Mouse (Mus musculus) limb, embryonic 12.5 days (tissue): ENCODE results near the gene Aco2. TPM values are rescaled to one million over a fixed set of nuclear protein-coding genes. Genes with fewer than 3 reads are reported as not detected.
A peak's percentile ranks its signal among the peaks of the same experiment; 100 is the strongest.

ENCODE experiments used
- ATAC-seq: fragments of 200-750 bp; cut with Nextera tagmentation; 2 replicates; pipeline ENCODE4 v1.8.0; 2017; ENCODE audit warnings: low read depth, moderate TSS enrichment; ENCODE audit not compliant: insufficient number of reproducible peaks, insufficient read depth, low FRiP score, low TSS enrichment
- H3K27ac ChIP-seq: fragments of 300-500 bp; sonication (generic); 2 replicates; pipeline ENCODE4 v1.5.1; 2016; ENCODE audit warnings: mild to moderate bottlenecking, moderate library complexity
- H3K27me3 ChIP-seq: fragments of 300-500 bp; sonication (generic); 2 replicates; pipeline ENCODE4 v1.6.1; 2016; ENCODE audit warnings: mild to moderate bottlenecking, moderate library complexity
- H3K36me3 ChIP-seq: fragments of 300-500 bp; sonication (generic); 2 replicates; pipeline ENCODE4 v1.6.1; 2016; ENCODE audit warnings: mild to moderate bottlenecking, moderate library complexity
- H3K4me1 ChIP-seq: fragments of 300-500 bp; sonication (generic); replicated peaks from 2 replicates; pipeline ENCODE4 v1.6.1; 2016
- H3K4me2 ChIP-seq: fragments of 300-500 bp; sonication (generic); 2 replicates; pipeline ENCODE4 v1.6.1; 2016; ENCODE audit warnings: mild to moderate bottlenecking, moderate library complexity
- H3K4me3 ChIP-seq: fragments of 300-500 bp; sonication (generic); replicated peaks from 2 replicates; pipeline ENCODE4 v1.5.1; 2016; ENCODE audit warnings: mild to moderate bottlenecking
- H3K9ac ChIP-seq: fragments of 300-500 bp; sonication (generic); replicated peaks from 2 replicates; pipeline ENCODE4 v1.6.1; 2016; ENCODE audit warnings: mild to moderate bottlenecking, moderate library complexity
- H3K9me3 ChIP-seq: fragments of 300-500 bp; sonication (generic); 2 replicates; pipeline ENCODE4 v1.6.1; 2016; ENCODE audit warnings: mild to moderate bottlenecking, moderate library complexity
- WGBS: fragments of 180-500 bp; shearing (Covaris S2); methylation state at CpG from one replicate; pipeline ENCODE4 v1.1.7; 2016; 5-methylcytosine and 5-hydroxymethylcytosine counted together
- polyA plus RNA-seq: library from polyadenylated mRNA; unstranded; fragments of >200 nt; fragmentation: Nextera tagmentation; extraction: Ambion mirVana; gene quantifications from 2 replicates; pipeline ENCODE4 v1.2.1, GENCODE M21; 2016

The Aco2 gene
- polyA plus RNA-seq, 1 experiment from 2014 or later, result 139 TPM

DNA sequence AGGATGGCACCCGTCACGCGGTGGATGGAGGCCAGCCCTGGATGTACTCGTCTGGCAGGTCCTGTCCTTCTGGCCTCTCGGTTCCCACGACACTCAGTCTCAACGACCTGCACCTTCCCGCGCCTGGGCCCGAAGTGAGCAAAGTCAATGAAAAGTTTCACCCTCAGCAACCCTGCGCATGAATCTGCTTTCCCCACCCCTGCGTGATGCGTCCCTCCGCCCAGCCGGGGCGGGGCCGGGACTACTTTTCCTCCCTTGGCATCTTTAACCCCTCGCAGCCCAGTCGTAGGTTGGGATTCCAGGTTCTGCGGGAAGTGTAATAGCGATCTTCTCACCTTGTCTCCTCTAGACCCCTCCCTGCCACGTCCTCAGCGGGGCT is 14.0 kb upstream of the Aco2 start:
- ATAC-seq, result peak; percentile 39; the same call in 1 of the 2 replicates
- peak overlapping the region; percentile 97 for H3K4me2 ChIP-seq
- H3K9ac ChIP-seq, result peak overlapping the region; percentile 90
- peak overlapping the region; percentile 87 for H3K4me3 ChIP-seq
- H3K9me3 ChIP-seq, result no peaks in the 10 kb centered on the region
- under 1% methylated on average over 23 of the region's 23 CpGs for WGBS
- no peaks in the 10 kb centered on the region for H3K27me3 ChIP-seq
- H3K4me1 ChIP-seq, result peaks cover 9% of the 10 kb centered on the region
- H3K36me3 ChIP-seq, result peaks cover 16% of the 10 kb centered on the region
- peak overlapping the region; percentile 93 for H3K27ac ChIP-seq

- Histone ChIP-seq H3K4me3 (peak within 1 kb of the TSS; percentile 87), H3K9ac (peak within 1 kb of the TSS; percentile 90), H3K4me1 (peaks cover 9% of the 10 kb centered on the region), H3K27ac (peak within 1 kb of the TSS; percentile 93), H3K27me3 (no peaks in the 10 kb centered on the region), H3K9me3 (no peaks in the 10 kb centered on the region), H3K36me3 (peaks cover 10% of the 10 kb centered on the region), H3K4me2 (peak within 1 kb of the TSS; percentile 97)
- under 1% methylated on average over 44 of the region's 44 CpGs for WGBS
- ATAC-seq, result no peak
Observed at GRCm38 (mm10) chr15:81858517-81859329, 13.4 kb upstream of the Aco2 start, which contains the start of gene Tob2. TSS of gene Tob2 (minus strand) at chr15:81858796.

DNA sequence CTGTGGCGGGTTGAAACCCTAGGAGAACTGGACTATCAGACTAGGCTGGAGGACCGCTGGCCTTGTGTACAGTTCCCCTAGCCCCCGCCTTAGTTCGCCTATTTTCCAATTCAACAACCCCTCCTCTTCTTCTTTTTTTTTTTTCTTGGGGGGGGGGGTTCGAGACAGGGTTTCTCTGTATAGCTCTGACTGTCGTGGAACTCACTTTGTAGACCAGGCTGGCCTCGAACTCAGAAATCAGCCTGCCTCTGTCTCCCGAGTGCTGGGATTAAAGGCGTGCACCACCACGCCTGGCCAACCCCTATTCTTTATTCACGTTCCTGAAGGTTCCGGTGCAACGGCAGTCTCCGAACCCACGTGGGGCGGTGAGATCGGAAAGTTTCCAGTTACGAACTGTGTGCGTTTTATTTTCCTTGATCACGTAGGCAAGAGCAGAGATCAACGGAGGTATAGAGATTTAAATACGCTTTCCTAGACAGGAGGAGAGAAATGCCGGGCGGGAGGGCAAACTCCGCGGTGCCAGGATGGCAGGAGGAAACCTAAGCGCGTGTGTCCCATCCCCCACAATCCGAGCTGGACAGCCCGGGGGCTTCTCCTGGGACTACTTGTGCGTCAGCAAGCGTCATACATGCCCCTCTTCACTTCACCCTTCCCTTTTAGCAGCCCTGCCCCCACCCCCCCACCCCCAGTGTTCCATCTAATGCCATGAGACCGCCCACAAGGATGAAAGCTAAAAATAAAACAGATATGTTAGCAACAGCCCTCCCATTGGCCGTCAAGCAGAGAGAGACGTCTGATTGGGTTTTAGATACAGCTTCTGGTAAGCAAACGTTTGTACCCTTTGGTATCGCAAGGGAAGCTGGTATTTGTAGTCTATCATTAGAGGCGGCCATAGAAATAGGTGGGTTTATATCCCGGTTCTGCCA is 12.5 kb upstream of the Aco2 start:
- Histone ChIP-seq H3K9me3 (no peaks in the 10 kb centered on the region), H3K9ac (peak overlapping the region; percentile 90), H3K27ac (peak overlapping the region; percentile 93), H3K4me3 (peak overlapping the region; percentile 87), H3K4me2 (peak overlapping the region; percentile 97), H3K36me3 (peaks cover 7% of the 10 kb centered on the region), H3K27me3 (no peaks in the 10 kb centered on the region), H3K4me1 (peaks cover 9% of the 10 kb centered on the region)
- WGBS, result 1% methylated on average over 39 of the region's 39 CpGs
- peak; percentile 70 for ATAC-seq

- Histone ChIP-seq H3K9ac (no peak overlapping the region), H3K27me3 (no peaks in the 10 kb centered on the region), H3K4me3 (no peak overlapping the region), H3K36me3 (peaks cover 17% of the 10 kb centered on the region), H3K9me3 (no peaks in the 10 kb centered on the region), H3K4me1 (peaks cover 6% of the 10 kb centered on the region; the same call in 1 of the 2 replicates), H3K27ac (peak overlapping the region; percentile 24), H3K4me2 (peak overlapping the region; percentile 97)
- no peak for ATAC-seq
- WGBS, result 43% methylated on average over 8 of the region's 8 CpGs
Observed at GRCm38 (mm10) chr15:81860471-81861135, 11.5 kb upstream of the Aco2 start.

DNA sequence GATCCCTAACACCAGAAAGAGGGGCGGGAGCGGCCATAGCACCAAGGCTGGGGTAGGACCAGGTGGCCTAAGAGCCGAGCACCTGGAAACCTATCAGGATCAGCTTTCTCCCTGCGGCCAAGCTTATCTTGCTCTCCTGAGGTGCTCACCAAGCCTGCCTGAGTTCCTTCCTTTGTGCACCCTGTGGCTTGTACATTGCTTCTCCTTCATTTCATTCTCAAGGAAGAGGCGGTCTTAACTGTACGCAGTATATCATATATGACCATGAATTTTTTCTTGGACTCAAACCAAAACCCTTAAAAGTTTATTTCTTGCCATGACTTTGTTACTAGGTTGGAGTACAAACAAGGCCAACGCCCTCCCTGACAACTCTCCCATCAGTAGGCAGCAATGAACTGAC is 7.9 kb upstream of the Aco2 start:
- 90% methylated on average over 7 of the region's 7 CpGs for WGBS
- H3K36me3 ChIP-seq, result peaks cover 53% of the 10 kb centered on the region

DNA sequence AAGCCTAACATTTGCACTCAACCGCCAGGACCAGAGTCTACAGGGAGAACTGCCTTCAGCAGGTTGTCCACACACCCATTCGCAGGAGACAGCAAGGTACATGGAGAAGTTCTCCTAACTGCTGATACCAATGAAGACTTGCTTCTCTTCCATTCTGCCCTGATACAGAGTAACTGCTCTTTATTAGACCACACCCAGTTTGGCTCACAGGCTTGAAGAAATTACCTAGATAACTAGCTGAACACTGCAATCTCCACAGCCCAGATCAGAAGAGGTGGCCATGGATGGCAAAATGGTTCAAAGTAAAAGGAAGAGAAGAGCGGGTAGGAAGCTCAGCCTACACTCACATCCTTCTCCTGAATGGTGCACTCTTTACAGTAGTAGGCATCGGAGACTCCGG is 2.1 kb upstream of the Aco2 start:
- Histone ChIP-seq H3K36me3 (peaks cover 59% of the 10 kb centered on the region), H3K27ac (no peak overlapping the region), H3K9ac (no peak overlapping the region), H3K4me1 (peaks cover 17% of the 10 kb centered on the region), H3K27me3 (no peaks in the 10 kb centered on the region), H3K4me2 (no peak overlapping the region), H3K9me3 (no peaks in the 10 kb centered on the region), H3K4me3 (no peak overlapping the region)
- ATAC-seq, result no peak
- 96% methylated on average over 5 of the region's 5 CpGs for WGBS

More for the DNA sequence above, 7.9 kb upstream of the Aco2 start:
- Histone ChIP-seq H3K27ac (no peak overlapping the region), H3K9me3 (no peaks in the 10 kb centered on the region), H3K4me1 (0 out of 2 replicates have a peak, but pooled peaks cover 3% of the 10 kb centered on the region), H3K4me2 (no peak overlapping the region), H3K4me3 (no peak overlapping the region), H3K27me3 (no peaks in the 10 kb centered on the region), H3K9ac (no peak overlapping the region)
- ATAC-seq, result no peak

DNA sequence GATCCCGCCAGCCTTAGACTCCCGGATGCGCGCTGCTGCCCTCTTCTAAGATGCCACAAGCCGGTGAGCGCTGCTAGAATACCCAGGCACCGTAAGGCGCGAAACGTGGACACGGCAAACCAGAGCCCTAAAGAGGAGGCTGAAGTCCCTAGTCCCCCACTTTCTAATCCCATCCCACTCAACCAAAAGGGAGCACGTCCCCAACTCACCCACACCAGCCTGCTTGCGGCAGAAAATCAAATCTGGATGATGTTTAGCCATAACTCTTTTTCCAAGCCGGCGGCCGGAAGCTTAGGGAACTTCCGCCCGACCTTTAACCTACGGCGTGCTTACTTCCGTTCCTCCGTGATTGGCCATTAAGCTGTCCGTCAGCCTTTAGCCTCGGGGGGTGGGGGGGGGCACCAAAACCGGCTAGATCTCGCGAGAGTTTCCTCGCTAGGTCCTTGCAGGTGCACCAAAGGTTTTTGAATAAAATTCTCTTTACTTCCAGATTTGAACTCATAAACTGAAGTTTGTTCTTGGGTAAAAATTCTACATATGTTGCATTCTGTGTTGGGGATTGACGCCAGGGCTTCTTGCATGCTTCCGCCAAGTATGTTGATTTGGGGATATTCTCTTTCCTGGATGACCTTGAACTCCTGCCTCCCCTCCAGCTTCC is 376 bp upstream of the Aco2 start, which contains the start of gene Phf5a:
Gene Phf5a (minus strand): TSS at position 308 of the 658 bp plus-strand sequence.
- Histone ChIP-seq H3K27ac (peak within 1 kb of the TSS; percentile 96), H3K9ac (peak within 1 kb of the TSS; percentile 79), H3K9me3 (no peaks in the 10 kb centered on the region), H3K36me3 (peaks cover 42% of the 10 kb centered on the region), H3K4me2 (peak within 1 kb of the TSS; percentile 94), H3K4me1 (peaks cover 17% of the 10 kb centered on the region), H3K4me3 (peak within 1 kb of the TSS; percentile 93), H3K27me3 (no peaks in the 10 kb centered on the region)
- under 1% methylated on average over 30 of the region's 30 CpGs for WGBS
- peak; percentile 80 for ATAC-seq

- Histone ChIP-seq H3K36me3 (no peaks in the 10 kb centered on the region), H3K4me1 (no peaks in the 10 kb centered on the region), H3K9ac (no peak overlapping the region), H3K4me2 (no peak overlapping the region), H3K9me3 (no peaks in the 10 kb centered on the region), H3K4me3 (no peak overlapping the region), H3K27ac (no peak overlapping the region), H3K27me3 (no peaks in the 10 kb centered on the region)
- ATAC-seq, result no peak
- 81% methylated on average over 5 of the region's 5 CpGs for WGBS
Observed at GRCm38 (mm10) chr15:81879531-81880401, 7.7 kb downstream of the Aco2 start.

DNA sequence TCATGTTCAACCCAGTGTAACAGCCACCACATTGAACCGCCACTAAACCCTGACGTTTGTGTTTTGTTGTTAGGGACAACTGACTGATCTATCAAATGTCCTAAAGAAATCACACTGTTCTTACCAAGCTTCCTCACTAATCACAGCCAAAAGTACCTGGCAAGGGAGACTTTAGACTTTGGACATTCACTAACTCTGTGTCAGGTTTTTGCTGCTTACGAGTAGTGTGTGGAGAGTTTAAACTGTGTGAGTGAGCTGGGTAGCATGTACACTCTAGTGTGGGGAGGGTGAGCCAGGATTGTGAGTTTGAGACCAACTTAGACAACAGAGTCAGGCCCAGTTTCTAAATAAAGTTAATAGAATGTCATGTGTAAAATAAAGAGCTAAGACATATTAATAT is 10.2 kb downstream of the Aco2 start:
- Histone ChIP-seq H3K4me1 (no peaks in the 10 kb centered on the region), H3K4me2 (no peak overlapping the region), H3K36me3 (peaks cover 9% of the 10 kb centered on the region; the same call in 1 of the 2 replicates), H3K27ac (no peak overlapping the region), H3K4me3 (no peak overlapping the region), H3K9ac (no peak overlapping the region), H3K27me3 (no peaks in the 10 kb centered on the region), H3K9me3 (no peaks in the 10 kb centered on the region)
- no peak for ATAC-seq
- 88% methylated on average over 3 of the region's 3 CpGs for WGBS
